11 mouse cellular contexts compared by ENCODE assay signal in the genomic region with DNA sequence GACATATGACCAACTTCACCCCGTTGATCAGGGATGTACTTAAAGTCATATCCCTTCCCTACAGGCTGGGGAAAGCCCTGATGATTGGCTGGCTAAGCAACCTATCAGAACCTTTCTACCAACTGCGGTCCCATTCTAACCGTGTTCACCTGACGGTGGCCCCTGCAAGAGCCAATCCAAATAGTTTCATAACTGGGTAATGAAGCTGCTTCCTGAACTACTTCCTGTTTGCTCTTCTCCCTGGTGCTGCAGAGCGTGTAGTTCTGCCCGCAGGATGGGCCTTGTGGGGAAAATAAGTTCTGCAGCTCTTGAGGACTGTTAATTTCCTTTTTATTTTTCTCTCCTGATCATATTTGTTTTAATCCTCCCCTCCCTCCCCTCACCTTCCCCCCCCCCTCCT.
"Had no signal": no experiment of that assay in that cellular context is flagged by ENCODE, and none has a peak within 500 bp of the region (broad histone marks: within the 10 kb centered on the region; RNA-seq: fewer than 3 reads in every experiment).

No protein-coding gene starts in this region.

- DNase-seq: kidney, adult 8-10 months; kidney, postnatal 36 days; layer of hippocampus, adult 9-11 months; lung, adult 18-20 months; thymus, adult 2 months; thymus, postnatal 25 days had no signal

- H3K4me3 ChIP-seq: limb, embryonic 12.5 days; midbrain, embryonic 13.5 days; neural tube, embryonic 15.5 days had no signal

- ATAC-seq: midbrain, embryonic 13.5 days had no signal

- H3K36me3 ChIP-seq: midbrain, embryonic 13.5 days; neural tube, embryonic 15.5 days had no signal

- H3K27ac ChIP-seq: kidney, postnatal 0 days; limb, embryonic 12.5 days; liver, embryonic 14.5 days; midbrain, embryonic 13.5 days; neural tube, embryonic 15.5 days had no signal

- H3K27me3 ChIP-seq: limb, embryonic 12.5 days; midbrain, embryonic 13.5 days; neural tube, embryonic 15.5 days had no signal
